Mouse (Mus musculus) T-helper 2 cell (primary cell): ENCODE measurements around the gene Olfr736.

Source experiments
- in situ Hi-C: fragments of 300-600 bp; cut with MboI, MseI; formaldehyde crosslinking; loops from one replicate; pipeline ENCODE4 v1.15.1; 2025; ENCODE audit warnings: high pct_unique_total_duplicates

Gene Olfr736

GRCm38 (mm10) chr14:50380863-50381262, at the start of gene Olfr736:
Gene Olfr736, plus strand, starts transcription at chr14:50381163.
- in situ Hi-C loops, result no loop called here

GRCm38 (mm10) chr14:50348796-50349195, 32.2 kb upstream of the Olfr736 start, which contains the start of gene Olfr735:
Gene Olfr735, minus strand, starts transcription at chr14:50348872.
- in situ Hi-C loops, result no loop called here

- in situ Hi-C loops, result no loop called here
Observed at GRCm38 (mm10) chr14:50352438-50352837, 28.5 kb upstream of the Olfr736 start.

GRCm38 (mm10) chr14:50356725-50357124, 24.2 kb upstream of the Olfr736 start:
- in situ Hi-C loops, result no loop called here

GRCm38 (mm10) chr14:50357593-50357992, 23.4 kb upstream of the Olfr736 start, which contains the start of gene Tlr11:
Gene Tlr11, plus strand, starts transcription at chr14:50357914.
- in situ Hi-C loops, result no loop called here

- in situ Hi-C loops, result no loop called here
Observed at GRCm38 (mm10) chr14:50360480-50360879, 20.5 kb upstream of the Olfr736 start.

- in situ Hi-C loops, result no loop called here
Observed at GRCm38 (mm10) chr14:50363561-50363960, 17.4 kb upstream of the Olfr736 start.

GRCm38 (mm10) chr14:50407268-50407667, 26.3 kb downstream of the Olfr736 start, which contains the start of gene Olfr738:
Gene Olfr738, plus strand, starts transcription at chr14:50407568.
- in situ Hi-C loops, result no loop called here

- in situ Hi-C loops, result loop anchor here (10.0 kb wide), 1 partner anchor 714 kb away; no protein-coding TSS in a partner anchor
Observed at GRCm38 (mm10) chr14:50418326-50418725, 37.4 kb downstream of the Olfr736 start, which contains the start of gene Olfr739. Gene Olfr739, plus strand, starts transcription at chr14:50418626.
